Mouse (Mus musculus) ES-Bruce4 (cell line): ENCODE results near the gene Supt5. TPM values are rescaled to one million over a fixed set of nuclear protein-coding genes. Genes with fewer than 3 reads are reported as not detected.
A peak's percentile ranks its signal among the peaks of the same experiment; 100 is the strongest.
"Not testable (repeated sequence)": the region's sequence is repeated elsewhere in the genome, so short reads cannot be mapped to it uniquely, and the experiment has no call there.

Experiments used
- H3K27ac ChIP-seq: 2 replicates; pipeline ENCODE4 v1.5.1; 2012; ENCODE audit warnings: low read length, inconsistent platforms; ENCODE audit not compliant: insufficient read depth
- H3K27me3 ChIP-seq: 2 replicates; pipeline ENCODE4 v1.6.1; 2012; ENCODE audit warnings: mild to moderate bottlenecking, low read length, inconsistent platforms; ENCODE audit not compliant: control insufficient read depth, poor library complexity, insufficient read depth, severe bottlenecking
- H3K36me3 ChIP-seq: 2 replicates; pipeline ENCODE4 v1.6.1; 2012; ENCODE audit warnings: inconsistent platforms, mild to moderate bottlenecking, low read length, moderate library complexity; ENCODE audit not compliant: control insufficient read depth, poor library complexity, insufficient read depth, severe bottlenecking
- H3K4me1 ChIP-seq: one replicate; pipeline ENCODE4 v1.8.1; 2011; ENCODE audit warnings: low read length; ENCODE audit not compliant: control insufficient read depth, insufficient read depth
- H3K4me3 ChIP-seq: 2 replicates; pipeline ENCODE4 v1.5.1; 2011; ENCODE audit warnings: low read depth, mild to moderate bottlenecking, low read length
- H3K9ac ChIP-seq: 2 replicates; pipeline ENCODE4 v1.6.1; 2012; ENCODE audit warnings: low read depth, mild to moderate bottlenecking, inconsistent platforms; ENCODE audit not compliant: poor library complexity, severe bottlenecking
- H3K9me3 ChIP-seq: replicated peaks from 2 replicates; pipeline ENCODE4 v1.6.1; 2012; ENCODE audit warnings: mild to moderate bottlenecking, low read length, inconsistent platforms; ENCODE audit not compliant: control insufficient read depth, poor library complexity, insufficient read depth, severe bottlenecking
- CTCF ChIP-seq: IDR thresholded peaks from one replicate; pipeline ENCODE4 v1.8.1; 2011; ENCODE audit warnings: low read depth, low read length
- EP300 ChIP-seq: IDR thresholded peaks from 2 replicates; pipeline ENCODE4 v1.6.1; 2011; ENCODE audit warnings: low read depth, low read length; ENCODE audit not compliant: insufficient read depth
- POLR2A ChIP-seq: IDR thresholded peaks from one replicate; pipeline ENCODE4 v1.8.1; 2011; ENCODE audit warnings: low read length; ENCODE audit not compliant: insufficient read depth
- polyA plus RNA-seq: library from polyadenylated mRNA; stranded (reverse); fragments of >200 nt; gene quantifications from 2 replicates; pipeline ENCODE4 v1.2.4, GENCODE M21; 2011; ENCODE audit warnings: low read depth; ENCODE audit not compliant: missing spikeins, insufficient read depth, insufficient read length

Gene Supt5
- polyA plus RNA-seq, result 98.4 and 101 TPM in 2 replicates

- TF ChIP-seq POLR2A (no peak), CTCF (no peak), EP300 (no peak)
- no peaks in the 10 kb centered on the region for H3K9me3 ChIP-seq
- H3K36me3 ChIP-seq, result 0 out of 2 replicates have a peak, but pooled peaks cover 2% of the 10 kb centered on the region
- peak within 1 kb of the TSS; percentile 93 for H3K27ac ChIP-seq
- H3K4me3 ChIP-seq, result peak within 1 kb of the TSS; percentile 92
- peak within 1 kb of the TSS; percentile 73 for H3K9ac ChIP-seq
- peaks cover 3% of the 10 kb centered on the region for H3K4me1 ChIP-seq
- H3K27me3 ChIP-seq, result no peaks in the 10 kb centered on the region
Measured at GRCm38 (mm10) chr7:28338108-28338998, at the start of gene Supt5. TSS of gene Supt5 (minus strand) at chr7:28338746.

- H3K27me3 ChIP-seq, H3K9me3 ChIP-seq, H3K27ac ChIP-seq, H3K4me3 ChIP-seq, H3K36me3 ChIP-seq, H3K9ac ChIP-seq, H3K4me1 ChIP-seq: not testable (repeated sequence)
Measured at GRCm38 (mm10) chr7:28387384-28387783, 48.8 kb upstream of the Supt5 start.

DNA sequence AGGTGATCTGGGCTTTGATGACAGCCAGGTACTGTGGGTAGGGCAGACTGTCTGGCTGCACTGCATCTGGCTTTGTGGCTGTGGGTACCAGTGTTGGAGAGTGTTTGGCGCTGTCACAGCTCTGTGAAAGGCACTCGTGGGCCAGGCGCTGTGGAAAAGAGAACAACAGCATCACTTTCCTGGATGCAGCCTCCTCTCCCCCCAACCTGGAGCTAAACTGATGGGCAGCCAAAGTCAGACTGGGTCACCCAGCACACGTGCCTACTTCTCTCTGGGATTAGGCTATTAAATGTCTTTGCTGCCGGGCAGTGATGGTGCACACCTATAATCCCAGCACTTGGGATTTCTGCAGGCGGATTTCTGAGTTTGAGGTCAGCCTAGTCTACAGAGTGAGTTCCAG is 48.3 kb upstream of the Supt5 start:
- not testable (repeated sequence) for H3K9ac ChIP-seq, H3K9me3 ChIP-seq, H3K36me3 ChIP-seq, H3K27me3 ChIP-seq, H3K27ac ChIP-seq, H3K4me1 ChIP-seq, H3K4me3 ChIP-seq

DNA sequence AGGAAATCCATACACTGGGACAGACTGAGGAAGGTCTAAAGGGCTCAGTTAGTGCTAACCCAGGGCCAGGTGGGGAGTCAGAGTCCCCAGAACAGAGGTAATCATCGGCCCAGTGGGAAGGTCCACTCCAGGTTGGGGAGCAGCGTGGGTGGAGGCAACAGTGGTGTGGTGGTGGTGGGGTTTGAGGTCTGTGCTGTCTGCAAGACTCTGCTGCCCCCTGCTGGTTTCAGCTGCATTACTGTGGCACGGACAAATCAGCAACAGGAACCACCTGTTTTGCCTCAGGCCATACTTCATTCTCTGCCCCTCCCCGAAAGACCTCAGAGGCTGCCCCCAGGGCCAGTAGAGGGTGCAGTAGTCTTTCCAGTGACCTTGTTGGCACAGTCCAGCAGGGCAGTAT is 47.9 kb upstream of the Supt5 start:
- Histone ChIP-seq H3K27ac (no peak overlapping the region), H3K36me3 (peaks cover 5% of the 10 kb centered on the region)

GRCm38 (mm10) chr7:28386007-28386406 is 47.5 kb upstream of the Supt5 start:
- Histone ChIP-seq H3K9me3 (no peaks in the 10 kb centered on the region), H3K36me3 (peaks cover 5% of the 10 kb centered on the region), H3K27ac (no peak overlapping the region), H3K4me1 (peaks cover 3% of the 10 kb centered on the region), H3K4me3 (no peak overlapping the region), H3K27me3 (no peaks in the 10 kb centered on the region), H3K9ac (no peak overlapping the region)
- TF ChIP-seq EP300 (no peak), POLR2A (no peak), CTCF (no peak)

More for the DNA sequence above, 47.9 kb upstream of the Supt5 start:
- H3K27me3 ChIP-seq, result no peaks in the 10 kb centered on the region
- H3K9me3 ChIP-seq, result no peaks in the 10 kb centered on the region
- H3K9ac ChIP-seq, result no peak overlapping the region
- peaks cover 3% of the 10 kb centered on the region for H3K4me1 ChIP-seq
- H3K4me3 ChIP-seq, result no peak overlapping the region
- TF ChIP-seq CTCF (peak; percentile 94), EP300 (peak; percentile 67; the same call in 1 of the 2 replicates), POLR2A (no peak)

DNA sequence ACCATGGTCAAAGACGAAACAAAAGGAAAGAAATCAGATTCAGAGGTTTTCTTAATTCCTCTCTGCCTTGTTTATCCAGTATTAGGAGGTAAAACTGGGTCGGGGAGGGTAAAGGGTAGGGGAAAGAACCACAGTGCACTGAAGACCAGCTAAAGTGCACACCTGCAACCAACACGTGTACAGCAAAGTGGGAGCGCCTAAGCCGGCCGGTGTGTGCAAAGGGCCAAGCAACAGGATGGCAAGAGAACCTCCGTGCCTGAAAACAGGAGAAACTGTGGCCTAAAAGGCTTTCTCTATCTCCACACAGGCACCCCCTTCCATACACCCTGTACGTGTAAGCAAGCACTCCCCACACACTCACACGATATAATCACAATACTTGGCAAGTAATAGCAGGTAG is 46.6 kb upstream of the Supt5 start:
- H3K4me3 ChIP-seq, result no peak overlapping the region

More for the DNA sequence above, 46.6 kb upstream of the Supt5 start:
- H3K27me3 ChIP-seq, result no peaks in the 10 kb centered on the region
- no peaks in the 10 kb centered on the region for H3K9me3 ChIP-seq
- no peak overlapping the region for H3K9ac ChIP-seq
- H3K27ac ChIP-seq, result no peak overlapping the region
- peaks cover 3% of the 10 kb centered on the region for H3K4me1 ChIP-seq
- peaks cover 5% of the 10 kb centered on the region for H3K36me3 ChIP-seq
- no peak for TF ChIP-seq EP300
- no peak for TF ChIP-seq POLR2A
- TF ChIP-seq CTCF, result no peak
